Mouse (Mus musculus) CD4-positive helper T cell, adult 2 months (primary cell): ENCODE data around the gene Nkx2-2.
A peak's percentile ranks its signal among the peaks of the same experiment; 100 is the strongest.
"Not testable (repeated sequence)": the region's sequence is repeated elsewhere in the genome, so short reads cannot be mapped to it uniquely, and the experiment has no call there.

ENCODE experiments used
- DNase-seq: peaks from one replicate; pipeline ENCODE4 v3.0.0-alpha.2; 2012; ENCODE audit warnings: low read depth, missing footprints, low spot score

Nkx2-2 gene

GRCm38 (mm10) chr2:147181926-147182708 lies 11.9 kb downstream of the Nkx2-2 start:
- DNase-seq, result no peak

DNA sequence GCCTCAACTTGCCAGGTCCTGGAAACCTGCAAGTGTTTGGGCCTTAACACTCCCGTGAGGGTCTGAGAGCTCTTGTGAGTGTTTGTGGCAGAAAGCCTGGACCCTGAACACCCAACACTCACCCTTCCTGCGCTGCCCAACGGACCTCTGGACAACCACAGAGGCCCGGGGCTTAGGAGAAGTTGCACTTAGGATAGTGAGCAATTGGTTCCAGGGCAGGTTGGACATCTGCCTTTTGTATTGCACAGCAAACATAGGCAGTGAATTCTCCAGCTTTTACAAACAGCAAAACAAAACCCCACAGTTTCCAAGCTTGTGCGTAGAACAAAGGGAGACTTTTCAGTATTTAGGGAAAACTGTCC lies 12.8 kb downstream of the Nkx2-2 start:
- DNase-seq, result no peak

- DNase-seq, result no peak
Measured at GRCm38 (mm10) chr2:147180649-147181303, 13.3 kb downstream of the Nkx2-2 start.

DNA sequence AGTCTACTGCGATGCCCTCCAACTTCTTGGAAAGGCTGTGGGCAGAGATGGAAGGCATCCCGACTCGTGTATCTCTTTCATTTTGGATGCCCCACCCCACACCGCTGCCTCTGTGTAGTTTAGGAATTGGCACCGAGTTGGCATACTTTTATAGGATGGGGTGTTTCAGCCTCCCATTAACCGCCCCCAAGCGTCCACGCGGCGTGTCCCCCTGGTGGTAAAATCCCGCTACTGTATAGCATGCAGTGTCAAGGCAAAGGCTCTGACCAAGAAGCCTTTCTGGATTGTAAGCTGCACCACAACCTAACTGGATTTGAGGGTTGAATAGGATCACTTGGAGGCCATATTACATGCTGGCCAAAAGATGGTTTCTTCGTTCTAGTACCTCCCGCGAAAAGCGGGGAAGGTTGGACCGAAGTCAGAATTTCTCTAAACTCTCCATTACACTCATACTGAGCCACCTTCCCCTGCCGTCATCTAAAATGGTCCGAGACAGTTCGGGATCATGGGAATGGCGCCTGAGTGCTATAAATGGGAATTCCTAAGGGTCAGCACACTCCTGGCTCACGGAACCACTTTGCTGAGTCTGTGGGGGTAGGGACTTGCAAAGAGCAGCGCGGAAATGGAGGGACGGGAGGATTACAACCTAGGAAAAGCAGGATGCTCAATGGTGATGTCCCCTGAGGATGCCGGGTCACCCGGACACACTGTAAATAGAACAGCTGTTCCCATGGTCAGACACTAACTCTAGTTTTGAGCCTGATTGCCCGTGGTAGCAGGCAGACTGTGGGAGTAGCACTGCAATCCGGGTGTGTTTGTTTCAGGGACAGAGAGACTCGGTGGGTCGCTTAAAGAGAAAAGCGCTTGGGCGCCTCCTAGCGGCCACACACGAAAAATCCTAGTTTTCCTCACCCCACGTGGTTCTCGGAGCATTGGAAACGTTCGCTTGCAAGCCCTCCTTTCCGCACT lies 15.7 kb downstream of the Nkx2-2 start:
- peak; percentile 67 for DNase-seq

DNA sequence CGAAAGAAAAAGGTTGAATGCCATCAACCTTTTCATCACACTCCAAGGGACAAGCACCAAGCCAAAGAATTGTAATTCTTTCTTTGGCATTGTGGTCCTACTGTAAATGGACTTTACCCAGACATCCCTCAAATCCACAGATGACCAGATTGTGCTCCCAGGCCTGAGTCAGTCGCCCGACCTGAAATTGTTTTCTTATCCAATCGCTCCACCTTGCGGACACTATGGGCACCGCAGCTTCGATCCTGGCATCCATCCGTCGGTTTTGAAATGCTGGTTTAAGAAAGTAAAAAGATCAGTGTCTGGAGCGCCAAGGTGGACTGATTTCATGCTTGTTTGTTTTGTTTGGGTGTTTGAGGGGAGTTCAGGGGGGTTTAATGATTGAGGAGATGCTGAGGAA lies 16.4 kb downstream of the Nkx2-2 start:
- DNase-seq, result peak; percentile 64

GRCm38 (mm10) chr2:147175296-147175695 lies 18.7 kb downstream of the Nkx2-2 start:
- DNase-seq, result no peak

DNA sequence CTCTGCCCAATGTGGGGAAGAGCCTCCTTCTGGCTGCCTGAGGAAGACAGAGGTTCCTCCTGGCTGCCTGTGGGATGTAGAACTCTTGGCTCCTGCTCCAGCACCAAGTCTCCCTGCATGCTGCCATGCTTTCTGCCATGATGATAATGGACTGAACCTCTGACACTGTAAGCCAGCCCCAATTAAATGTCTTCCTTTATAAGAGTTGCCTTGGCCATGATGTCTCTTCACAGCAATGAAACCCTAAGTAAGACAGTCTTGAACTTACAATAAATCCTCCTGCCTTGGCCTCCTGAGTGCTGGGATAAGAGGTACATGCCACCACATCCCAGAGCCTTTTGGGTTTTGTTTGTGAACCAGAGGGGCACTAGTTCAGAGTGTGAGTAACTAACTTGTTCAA lies 20.3 kb downstream of the Nkx2-2 start:
- no peak for DNase-seq

DNA sequence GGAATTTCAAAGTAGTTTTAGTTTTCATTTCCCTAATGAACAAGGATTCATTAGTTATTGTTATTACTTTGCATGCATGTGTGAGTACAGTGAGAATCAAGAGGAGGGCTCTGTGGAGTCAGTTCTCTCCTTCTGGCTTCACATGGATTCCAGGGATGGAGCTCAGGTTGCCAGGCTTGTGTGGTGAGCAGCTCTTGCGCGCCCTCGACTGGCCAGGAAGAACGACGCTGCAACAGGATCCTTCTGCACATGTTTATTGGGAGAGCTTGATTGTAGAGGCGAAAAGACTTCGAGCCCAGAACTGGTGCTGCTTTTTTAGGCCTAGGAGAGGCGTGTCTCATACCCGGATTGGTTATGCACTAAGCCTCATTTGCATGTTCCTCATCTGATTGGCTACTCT lies 23.5 kb downstream of the Nkx2-2 start:
- not testable (repeated sequence) for DNase-seq

DNA sequence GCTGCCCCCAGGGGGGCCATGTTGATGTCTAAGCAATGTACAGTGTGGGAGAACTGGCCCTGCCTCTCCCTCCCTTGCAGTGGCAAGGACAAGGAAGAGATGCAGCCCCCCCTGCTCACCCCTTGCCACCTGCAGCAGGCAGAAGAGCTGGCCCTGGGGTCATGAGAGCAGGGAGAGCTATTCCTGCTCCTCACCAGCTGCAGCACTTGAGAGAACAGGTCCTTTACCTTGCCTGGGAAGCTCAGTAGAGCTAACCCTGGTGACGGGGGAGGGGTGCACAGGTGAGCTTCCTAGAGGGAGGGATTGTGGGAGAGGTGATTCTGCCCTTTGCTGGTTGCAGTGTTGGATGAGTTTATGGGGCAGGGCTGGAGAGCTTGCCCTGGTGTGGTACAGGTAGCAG lies 28.2 kb downstream of the Nkx2-2 start:
- no peak for DNase-seq

GRCm38 (mm10) chr2:147165376-147165775 lies 28.7 kb downstream of the Nkx2-2 start:
- no peak for DNase-seq

DNA sequence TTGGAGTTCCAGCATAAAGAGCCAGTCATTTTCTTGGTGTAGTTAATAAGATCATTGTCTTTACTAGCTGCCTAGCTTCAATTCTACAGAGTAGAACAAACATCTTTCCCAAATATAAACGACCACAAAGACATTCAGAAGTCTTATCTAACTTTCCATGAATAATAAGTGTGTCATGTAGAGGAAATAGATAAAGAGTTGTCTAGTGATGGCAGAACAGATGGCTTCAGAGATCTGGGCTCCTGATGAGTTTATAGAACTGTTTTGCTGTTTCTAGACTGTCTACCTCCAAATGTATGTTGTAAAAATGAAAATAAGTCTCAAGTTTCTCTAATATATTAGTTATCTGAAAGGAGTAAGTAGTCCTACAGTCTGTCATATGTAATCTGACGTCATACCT lies 41.5 kb downstream of the Nkx2-2 start:
- no peak for DNase-seq
